Mouse (Mus musculus): ENCODE data around the gene Zkscan3. TPM values are rescaled to one million over a fixed set of nuclear protein-coding genes. Genes with fewer than 3 reads are reported as not detected.

Gene Zkscan3
- polyA plus RNA-seq, 1 experiment from 2014 or later = 78.0 TPM

GRCm38 (mm10) chr13:21408805-21409459 is 6.4 kb upstream of the Zkscan3 start:
- 44% methylated on average over 11 of the region's 11 CpGs for WGBS
- DNase-seq (no peak), ATAC-seq (ENCODE audit: insufficient read depth) (peak; percentile 18; the same call in 1 of the 2 replicates)
- TF ChIP-seq CTCF (IDR thresholded peaks at IDR 0.05; ENCODE audit: low read depth) = no peak
- Histone ChIP-seq H3K27me3 (ENCODE audit: insufficient read depth, low read length) (no peaks in the 10 kb centered on the region), H3K4me2 (peak overlapping the region; percentile 68), H3K4me1 (ENCODE audit: insufficient read depth) (peaks cover 3% of the 10 kb centered on the region; the same call in 1 of the 2 replicates), H3K27ac (ENCODE audit: low read depth) (peak overlapping the region; percentile 44; the same call in 1 of the 2 replicates), H3K9me3 (ENCODE audit: low read depth, low read length) (no peaks in the 10 kb centered on the region), H3K36me3 (ENCODE audit: insufficient read depth) (no peaks in the 10 kb centered on the region), H3K9ac (peak overlapping the region; percentile 66; the same call in 1 of the 2 replicates), H3K4me3 (ENCODE audit: low read depth, low read length) (peak overlapping the region; percentile 42)

GRCm38 (mm10) chr13:21407969-21408804 is 5.6 kb upstream of the Zkscan3 start:
- ATAC-seq (ENCODE audit: insufficient read depth) (peak; percentile 98), DNase-seq (peak; percentile 95)
- Histone ChIP-seq H3K9me3 (ENCODE audit: low read depth, low read length) (no peaks in the 10 kb centered on the region), H3K9ac (peak overlapping the region; percentile 66), H3K36me3 (ENCODE audit: insufficient read depth) (no peaks in the 10 kb centered on the region), H3K27me3 (ENCODE audit: insufficient read depth, low read length) (no peaks in the 10 kb centered on the region), H3K4me2 (peak overlapping the region; percentile 68), H3K27ac (ENCODE audit: low read depth) (peak overlapping the region; percentile 82), H3K4me3 (ENCODE audit: low read depth, low read length) (peak overlapping the region; percentile 42), H3K4me1 (ENCODE audit: insufficient read depth) (peaks cover 3% of the 10 kb centered on the region; the same call in 1 of the 2 replicates)
- TF ChIP-seq CTCF (IDR thresholded peaks at IDR 0.05; ENCODE audit: low read depth) = no peak
- 4% methylated on average over 27 of the region's 27 CpGs for WGBS

- TF ChIP-seq CTCF (IDR thresholded peaks at IDR 0.05; ENCODE audit: low read depth) = no peak
- Histone ChIP-seq H3K27ac (ENCODE audit: low read depth) (no peak overlapping the region), H3K9me3 (ENCODE audit: low read depth, low read length) (no peaks in the 10 kb centered on the region), H3K27me3 (ENCODE audit: insufficient read depth, low read length) (no peaks in the 10 kb centered on the region), H3K4me2 (peak overlapping the region; percentile 68), H3K4me1 (ENCODE audit: insufficient read depth) (peaks cover 3% of the 10 kb centered on the region; the same call in 1 of the 2 replicates), H3K9ac (peak overlapping the region; percentile 66; the same call in 1 of the 2 replicates), H3K4me3 (ENCODE audit: low read depth, low read length) (no peak overlapping the region), H3K36me3 (ENCODE audit: insufficient read depth) (no peaks in the 10 kb centered on the region)
- DNase-seq (no peak), ATAC-seq (ENCODE audit: insufficient read depth) (no peak)
- WGBS = 76% methylated on average over 11 of the region's 11 CpGs
These were observed 4.8 kb upstream of the Zkscan3 start for GRCm38 (mm10) chr13:21407341-21407740.

GRCm38 (mm10) chr13:21402848-21403247 is 293 bp upstream of the Zkscan3 start:
- Histone ChIP-seq H3K27me3 (ENCODE audit: insufficient read depth, low read length) (no peaks in the 10 kb centered on the region), H3K27ac (ENCODE audit: low read depth) (peak overlapping the region; percentile 77; the same call in 1 of the 2 replicates), H3K9me3 (ENCODE audit: low read depth, low read length) (no peaks in the 10 kb centered on the region), H3K4me3 (ENCODE audit: low read depth, low read length) (peak overlapping the region; percentile 79), H3K4me2 (peak overlapping the region; percentile 76), H3K9ac (peak overlapping the region; percentile 93), H3K4me1 (ENCODE audit: insufficient read depth) (peaks cover 7% of the 10 kb centered on the region; the same call in 1 of the 2 replicates), H3K36me3 (ENCODE audit: insufficient read depth) (peaks cover 19% of the 10 kb centered on the region)
- peak; percentile 39; the same call in 1 of the 2 replicates for ATAC-seq (ENCODE audit: insufficient read depth)
- DNase-seq = no peak
- TF ChIP-seq CTCF (IDR thresholded peaks at IDR 0.05; ENCODE audit: low read depth) = no peak
- WGBS = 0% methylated on average over 2 of the region's 2 CpGs

- TF ChIP-seq CTCF (IDR thresholded peaks at IDR 0.05; ENCODE audit: low read depth) = no peak
- H3K9me3 ChIP-seq (ENCODE audit: low read depth, low read length) = no peaks in the 10 kb centered on the region
- peak overlapping the region; percentile 79 for H3K4me3 ChIP-seq (ENCODE audit: low read depth, low read length)
- 5% methylated on average over 12 of the region's 12 CpGs for WGBS
- peak overlapping the region; percentile 76 for H3K4me2 ChIP-seq
- peak; percentile 33; the same call in 1 of the 2 replicates for ATAC-seq (ENCODE audit: insufficient read depth)
- 0 out of 2 replicates have a peak, but pooled peaks cover 5% of the 10 kb centered on the region for H3K4me1 ChIP-seq (ENCODE audit: insufficient read depth)
- H3K9ac ChIP-seq = peak overlapping the region; percentile 93
- H3K36me3 ChIP-seq (ENCODE audit: insufficient read depth) = peaks cover 19% of the 10 kb centered on the region
- H3K27me3 ChIP-seq (ENCODE audit: insufficient read depth, low read length) = no peaks in the 10 kb centered on the region
- H3K27ac ChIP-seq (ENCODE audit: low read depth) = peak overlapping the region; percentile 77
- DNase-seq = peak; percentile 51
These were observed 794 bp downstream of the Zkscan3 start for GRCm38 (mm10) chr13:21401636-21402286.

GRCm38 (mm10) chr13:21401166-21401565 is 1.4 kb downstream of the Zkscan3 start:
- 0 out of 2 replicates have a peak, but pooled peaks cover 5% of the 10 kb centered on the region for H3K4me1 ChIP-seq (ENCODE audit: insufficient read depth)
- peaks cover 24% of the 10 kb centered on the region for H3K36me3 ChIP-seq (ENCODE audit: insufficient read depth)
- ATAC-seq (ENCODE audit: insufficient read depth) (no peak), DNase-seq (no peak)
- no peak overlapping the region for H3K27ac ChIP-seq (ENCODE audit: low read depth)
- H3K4me2 ChIP-seq = peak overlapping the region; percentile 76
- peak overlapping the region; percentile 93 for H3K9ac ChIP-seq
- H3K27me3 ChIP-seq (ENCODE audit: insufficient read depth, low read length) = no peaks in the 10 kb centered on the region
- H3K9me3 ChIP-seq (ENCODE audit: low read depth, low read length) = no peaks in the 10 kb centered on the region
- TF ChIP-seq CTCF (IDR thresholded peaks at IDR 0.05; ENCODE audit: low read depth) = no peak
- 62% methylated on average over 3 of the region's 3 CpGs for whole genome bisulfite sequencing
- peak overlapping the region; percentile 79 for H3K4me3 ChIP-seq (ENCODE audit: low read depth, low read length)

Data from lung, embryonic 14.5 days (tissue).